Mouse (Mus musculus) layer of hippocampus, adult 2 months (tissue): Measurements from ENCODE around the gene Dgki. TPM values are rescaled to one million over a fixed set of nuclear protein-coding genes. Genes with fewer than 3 reads are reported as not detected.
A peak's percentile ranks its signal among the peaks of the same experiment; 100 is the strongest.
"Not testable (repeated sequence)": the region's sequence is repeated elsewhere in the genome, so short reads cannot be mapped to it uniquely, and the experiment has no call there.

ENCODE experiments used
- DNase-seq, 2 experiments: peaks; one replicate each; pipeline ENCODE4 v3.0.0; 2022; ENCODE audit warnings: low spot score in 2 of 2
- H3K27ac ChIP-seq: fragments of 200-600 bp; 2 replicates; pipeline ENCODE4 v1.8.1; 2022
- H3K4me3 ChIP-seq: fragments of 200-600 bp; 2 replicates; pipeline ENCODE4 v1.8.1; 2022; ENCODE audit warnings: mild to moderate bottlenecking
- CTCF ChIP-seq: fragments of 200-600 bp; conservative IDR thresholded peaks from 2 replicates; pipeline ENCODE4 v1.8.1; 2022; ENCODE audit warnings: antibody characterized with exemption, mild to moderate bottlenecking, moderate library complexity
- total RNA-seq, 2 experiments: library from RNA; stranded (reverse); gene quantifications; 2 replicates each; pipeline ENCODE4 v1.2.3; 2021

The Dgki gene
- total RNA-seq, 2 experiments from 2014 or later: 88.6 to 89.5 TPM

- DNase-seq: no peak
- Histone ChIP-seq H3K27ac (no peak overlapping the region), H3K4me3 (no peak overlapping the region)
- no peak for TF ChIP-seq CTCF
Observed at GRCm38 (mm10) chr6:37147431-37148022, 152.5 kb downstream of the Dgki start.

GRCm38 (mm10) chr6:37143867-37144163 lies 156.2 kb downstream of the Dgki start:
- Histone ChIP-seq H3K4me3 (no peak overlapping the region), H3K27ac (no peak overlapping the region)
- TF ChIP-seq CTCF: no peak
- DNase-seq: no peak

GRCm38 (mm10) chr6:37142991-37143866 lies 156.8 kb downstream of the Dgki start:
- Histone ChIP-seq H3K4me3 (no peak overlapping the region), H3K27ac (no peak overlapping the region)
- DNase-seq: peak in 1 of 2 experiments; percentile 12
- TF ChIP-seq CTCF: no peak

GRCm38 (mm10) chr6:37138816-37139215 lies 161.2 kb downstream of the Dgki start:
- TF ChIP-seq CTCF: no peak
- no peak overlapping the region for H3K27ac ChIP-seq
- DNase-seq: no peak
- H3K4me3 ChIP-seq: no peak overlapping the region

- H3K27ac ChIP-seq: no peak overlapping the region
- H3K4me3 ChIP-seq: no peak overlapping the region
- no peak for DNase-seq
- TF ChIP-seq CTCF: no peak
Observed at GRCm38 (mm10) chr6:37131257-37131656, 168.7 kb downstream of the Dgki start.

GRCm38 (mm10) chr6:37120417-37121154 lies 179.4 kb downstream of the Dgki start:
- no peak for DNase-seq

GRCm38 (mm10) chr6:37119205-37119604 lies 180.8 kb downstream of the Dgki start:
- H3K4me3 ChIP-seq: no peak overlapping the region
- no peak for TF ChIP-seq CTCF
- peak; percentile 33 to 51 for DNase-seq
- no peak overlapping the region for H3K27ac ChIP-seq

More at GRCm38 (mm10) chr6:37120417-37121154, 179.4 kb downstream of the Dgki start:
- no peak for TF ChIP-seq CTCF
- no peak overlapping the region for H3K4me3 ChIP-seq
- no peak overlapping the region for H3K27ac ChIP-seq

- DNase-seq: no peak
- H3K27ac ChIP-seq: no peak overlapping the region
- no peak for TF ChIP-seq CTCF
- no peak overlapping the region for H3K4me3 ChIP-seq
Observed at GRCm38 (mm10) chr6:37113048-37113447, 186.9 kb downstream of the Dgki start.

- not testable (repeated sequence) for H3K4me3 ChIP-seq
Observed at GRCm38 (mm10) chr6:37106236-37106635, 193.7 kb downstream of the Dgki start.

GRCm38 (mm10) chr6:37100413-37100812 lies 199.6 kb downstream of the Dgki start:
- no peak overlapping the region for H3K27ac ChIP-seq

More at GRCm38 (mm10) chr6:37106236-37106635, 193.7 kb downstream of the Dgki start:
- not testable (repeated sequence) for DNase-seq, H3K27ac ChIP-seq

GRCm38 (mm10) chr6:37097356-37098155 lies 202.4 kb downstream of the Dgki start:
- Histone ChIP-seq H3K4me3 (no peak overlapping the region), H3K27ac (no peak overlapping the region; the same call in 1 of the 2 replicates)
- DNase-seq: peak; percentile 79 to 87
- TF ChIP-seq CTCF: peak; percentile 96

More at GRCm38 (mm10) chr6:37100413-37100812, 199.6 kb downstream of the Dgki start:
- H3K4me3 ChIP-seq: no peak overlapping the region
- no peak for TF ChIP-seq CTCF
- DNase-seq: no peak

GRCm38 (mm10) chr6:37096840-37097305 lies 203.1 kb downstream of the Dgki start:
- Histone ChIP-seq H3K4me3 (no peak overlapping the region), H3K27ac (no peak overlapping the region)
- no peak for DNase-seq
- TF ChIP-seq CTCF: no peak
